ENCODE assay signal across 13 mouse cellular contexts in genomic region chr10:117040355-117040754, GRCm38 (mm10). TPM values are rescaled to one million over a fixed set of nuclear protein-coding genes. Genes with fewer than 3 reads are reported as not detected.
DNase-seq lines count a peak whose midpoint lies in the region; ATAC-seq lines count a peak whose summit lies in the region.
"Had no signal": no experiment of that assay in that cellular context is flagged by ENCODE, and none has a peak within 500 bp of the region (broad histone marks: within the 10 kb centered on the region; RNA-seq: fewer than 3 reads in every experiment).

No protein-coding gene starts in this region.

- no peak overlapping the region for H3K4me2 ChIP-seq in embryonic facial prominence, embryonic 11.5 days (ENCODE audit: low read depth, low read length)
- H3K4me2 ChIP-seq: heart, embryonic 15.5 days; limb, embryonic 13.5 days; midbrain, embryonic 15.5 days had no signal

- H3K9me3 ChIP-seq in embryonic facial prominence, embryonic 11.5 days (replicated peaks; ENCODE audit: control insufficient read depth, low read length): no peaks in the 10 kb centered on the region
- no peaks in the 10 kb centered on the region for H3K9me3 ChIP-seq in embryonic facial prominence, embryonic 10.5 days
- H3K9me3 ChIP-seq: heart, embryonic 15.5 days; limb, embryonic 13.5 days; midbrain, embryonic 15.5 days had no signal

- H3K36me3 ChIP-seq in embryonic facial prominence, embryonic 11.5 days (replicated peaks; ENCODE audit: control insufficient read depth, insufficient read depth, low read depth, low read length): no peaks in the 10 kb centered on the region
- H3K36me3 ChIP-seq in embryonic facial prominence, embryonic 10.5 days (replicated peaks): no peaks in the 10 kb centered on the region
- H3K36me3 ChIP-seq: heart, embryonic 15.5 days; limb, embryonic 13.5 days; midbrain, embryonic 15.5 days had no signal

- H3K4me1 ChIP-seq in embryonic facial prominence, embryonic 11.5 days (ENCODE audit: control insufficient read depth, insufficient read depth, low read length): no peaks in the 10 kb centered on the region
- H3K4me1 ChIP-seq in embryonic facial prominence, embryonic 10.5 days: peaks cover 11% of the 10 kb centered on the region
- H3K4me1 ChIP-seq: midbrain, embryonic 15.5 days had no signal

- no peak overlapping the region for H3K27ac ChIP-seq in embryonic facial prominence, embryonic 11.5 days (replicated peaks; ENCODE audit: low read depth, low read length)
- H3K27ac ChIP-seq in embryonic facial prominence, embryonic 10.5 days (replicated peaks): no peak overlapping the region
- H3K27ac ChIP-seq: heart, embryonic 15.5 days; limb, embryonic 13.5 days; midbrain, embryonic 15.5 days had no signal

- no peak for ATAC-seq in embryonic facial prominence, embryonic 11.5 days (replicated peaks; ENCODE audit: insufficient number of reproducible peaks, low FRiP score, low TSS enrichment, low read depth)
- ATAC-seq in monocyte, adult 5-6 weeks (replicated peaks; ENCODE audit: insufficient number of reproducible peaks, low FRiP score, low TSS enrichment, poor library complexity, severe bottlenecking): no peak
- ATAC-seq: midbrain, embryonic 15.5 days had no signal

- H3K4me3 ChIP-seq in embryonic facial prominence, embryonic 11.5 days (ENCODE audit: low read depth, low read length): no peak overlapping the region
- no peak overlapping the region for H3K4me3 ChIP-seq in embryonic facial prominence, embryonic 10.5 days
- H3K4me3 ChIP-seq: heart, embryonic 15.5 days; limb, embryonic 13.5 days; midbrain, embryonic 15.5 days had no signal

- no peak overlapping the region for H3K9ac ChIP-seq in embryonic facial prominence, embryonic 11.5 days (replicated peaks; ENCODE audit: low read length)
- H3K9ac ChIP-seq: heart, embryonic 15.5 days; limb, embryonic 13.5 days; midbrain, embryonic 15.5 days had no signal

- 70% methylated on average over 6 of the region's 6 CpGs for WGBS in embryonic facial prominence, embryonic 11.5 days
- 70% methylated on average over 6 of the region's 6 CpGs for WGBS in embryonic facial prominence, embryonic 10.5 days

- DNase-seq in embryonic facial prominence, embryonic 11.5 days (ENCODE audit: low spot score): peak; percentile 61
- no peak for DNase-seq in embryonic facial prominence, embryonic 10.5 days (ENCODE audit: low spot score)
- peak; percentile 27 for DNase-seq in layer of hippocampus, adult 11-12 months (ENCODE audit: low spot score)
- no peak for DNase-seq in layer of hippocampus, adult 9-10 months (ENCODE audit: low spot score)
- peak; percentile 39 for DNase-seq in thymus, postnatal 4 days
- DNase-seq in thymus, postnatal 0 days (ENCODE audit: low spot score): no peak
- no peak for DNase-seq in adrenal gland, postnatal 14 days
- DNase-seq: cerebellum, postnatal 25 days had no signal

- H3K27me3 ChIP-seq in embryonic facial prominence, embryonic 11.5 days (ENCODE audit: control insufficient read depth, insufficient read depth, low read length): no peaks in the 10 kb centered on the region
- H3K27me3 ChIP-seq in embryonic facial prominence, embryonic 10.5 days (replicated peaks; ENCODE audit: low read depth, poor library complexity, severe bottlenecking): no peaks in the 10 kb centered on the region
- H3K27me3 ChIP-seq: heart, embryonic 15.5 days; limb, embryonic 13.5 days; midbrain, embryonic 15.5 days had no signal

RNA-seq across cellular contexts. Expression of gene Lrrc10, which starts 4.8 kb away (rescaled TPM):
- 0.33 TPM in 1 of 2 replicates, not detected in the other for polyA plus RNA-seq in embryonic facial prominence, embryonic 11.5 days (2014; fragmentation: Nextera tagmentation; extraction: Ambion mirVana)
- polyA plus RNA-seq in embryonic facial prominence, embryonic 10.5 days (2016; fragmentation: Nextera tagmentation; extraction: Ambion mirVana): 0.14 TPM in 1 of 2 replicates, not detected in the other
- polyA plus RNA-seq in thymus, postnatal 0 days (2015; fragmentation: Nextera tagmentation; extraction: Ambion mirVana): not detected in 2 replicates
- not detected in 3 replicates for total RNA-seq in monocyte, adult 5-6 weeks (2017)
- total RNA-seq in adrenal gland, postnatal 14 days (2021): not detected in 2 replicates
- total RNA-seq: adrenal gland, postnatal 36 days had no signal
- polyA plus RNA-seq: limb, embryonic 13.5 days; midbrain, embryonic 15.5 days had no signal

RNA-seq across cellular contexts. Expression of gene Cct2, which starts 23.3 kb away (rescaled TPM):
- 379 and 384 TPM in 2 replicates for polyA plus RNA-seq in embryonic facial prominence, embryonic 11.5 days (2014; fragmentation: Nextera tagmentation; extraction: Ambion mirVana)
- polyA plus RNA-seq in embryonic facial prominence, embryonic 10.5 days (2016; fragmentation: Nextera tagmentation; extraction: Ambion mirVana): 350 and 352 TPM in 2 replicates
- 263 and 270 TPM in 2 replicates for polyA plus RNA-seq in thymus, postnatal 0 days (2015; fragmentation: Nextera tagmentation; extraction: Ambion mirVana)
- 289 to 360 TPM (median 315 TPM) in 3 replicates for total RNA-seq in monocyte, adult 5-6 weeks (2017)
- 224 and 240 TPM in 2 replicates for total RNA-seq in adrenal gland, postnatal 14 days (2021)

RNA-seq across cellular contexts. Expression of gene Best3, which starts 54.2 kb away (rescaled TPM):
- polyA plus RNA-seq in embryonic facial prominence, embryonic 11.5 days (2014; fragmentation: Nextera tagmentation; extraction: Ambion mirVana): 0.20 and 0.32 TPM in 2 replicates
- 0.09 and 0.33 TPM in 2 replicates for polyA plus RNA-seq in embryonic facial prominence, embryonic 10.5 days (2016; fragmentation: Nextera tagmentation; extraction: Ambion mirVana)
- polyA plus RNA-seq in thymus, postnatal 0 days (2015; fragmentation: Nextera tagmentation; extraction: Ambion mirVana): not detected in 2 replicates
- total RNA-seq in monocyte, adult 5-6 weeks (2017): not detected in 3 replicates
- 0.26 and 0.45 TPM in 2 replicates for total RNA-seq in adrenal gland, postnatal 14 days (2021)

Comparison
In these comparisons a context has a peak if more than half of its experiments do, and no peak if none do; other contexts are left out.
1. DNase-seq: peak in embryonic facial prominence, embryonic 11.5 days (single experiment), layer of hippocampus, adult 11-12 months (single experiment) and thymus, postnatal 4 days (single experiment); none in embryonic facial prominence, embryonic 10.5 days (single experiment), layer of hippocampus, adult 9-10 months (single experiment), thymus, postnatal 0 days (single experiment) and adrenal gland, postnatal 14 days (single experiment).